Mouse (Mus musculus) gastrocnemius, postnatal 14 days (tissue): ENCODE data around the gene Prox1. TPM values are rescaled to one million over a fixed set of nuclear protein-coding genes. Genes with fewer than 3 reads are reported as not detected.

Source experiments
- DNase-seq: peaks from one replicate; pipeline ENCODE4 v3.0.0; 2021; ENCODE audit warnings: mixed read lengths
- intact Hi-C: fragments of 180-260 bp; cut with DNase I; formaldehyde crosslinking; loops from one replicate; pipeline ENCODE4 v1.15.1; 2025; ENCODE audit warnings: low total_unique reads
- total RNA-seq, 2 experiments: library from RNA; stranded (reverse); gene quantifications; 2 replicates each; pipeline ENCODE4 v1.2.3; 2021

Gene Prox1
- total RNA-seq, 2 experiments from 2014 or later = 4.1 to 5.7 TPM

- intact Hi-C loops = no loop called here
- no peak for DNase-seq
Measured at GRCm38 (mm10) chr1:190107587-190107986, 62.9 kb downstream of the Prox1 start.

DNA sequence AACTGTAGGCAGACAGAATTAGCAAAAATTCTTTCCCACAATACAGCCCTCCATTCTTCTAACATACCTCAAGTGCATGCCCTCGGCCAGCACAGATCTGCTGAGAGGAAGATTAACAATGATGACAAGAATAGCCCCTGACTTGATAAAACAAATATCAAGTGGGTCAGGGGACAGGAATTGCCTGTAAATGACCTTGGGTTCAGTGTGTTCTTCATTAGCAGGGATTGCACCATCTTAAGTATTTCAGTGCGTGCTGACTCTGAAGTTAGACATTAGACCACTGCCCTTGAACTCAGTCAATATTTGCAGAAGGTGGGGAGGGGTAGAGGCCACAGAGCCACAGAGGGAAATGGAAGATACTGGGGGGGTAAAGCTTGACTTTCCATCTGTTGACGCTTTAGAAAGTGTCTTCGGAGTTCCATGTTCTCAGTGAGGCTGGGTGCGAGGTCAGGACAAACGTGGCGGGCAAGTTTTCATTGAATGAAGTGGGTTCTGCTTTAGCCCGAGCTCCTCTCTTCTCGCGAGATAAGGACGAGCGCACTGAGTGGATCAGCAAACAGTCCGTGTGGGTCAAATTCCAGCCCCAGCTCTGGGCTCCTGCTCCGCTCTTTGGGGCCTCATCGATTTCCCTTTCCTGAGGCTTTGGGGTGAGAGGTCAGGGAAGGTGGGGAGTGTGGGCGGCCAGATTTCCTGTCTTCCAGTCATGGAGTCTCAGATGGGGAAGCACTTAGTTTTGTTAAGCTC, 63.7 kb downstream of the Prox1 start:
- intact Hi-C loops = no loop called here
- no peak for DNase-seq

DNA sequence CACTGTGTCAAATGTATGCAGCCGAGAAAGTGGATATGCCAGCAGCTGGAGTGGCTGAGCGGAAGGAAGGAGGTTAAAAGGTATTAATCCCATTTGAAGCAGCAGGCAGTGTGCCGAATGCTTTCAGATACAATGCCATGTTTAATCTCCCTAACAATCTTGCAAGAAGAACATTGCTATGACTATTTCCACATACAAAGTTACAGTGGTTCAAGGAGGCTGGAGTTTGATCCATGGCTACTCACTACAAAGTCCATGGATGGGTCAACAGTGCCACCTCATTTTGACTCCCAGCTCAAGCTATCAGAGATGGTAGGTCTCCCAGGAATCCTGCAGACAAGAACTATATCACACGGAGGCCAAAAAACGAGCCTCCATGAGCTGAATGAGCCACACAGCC, 64.5 kb downstream of the Prox1 start:
- no peak for DNase-seq
- intact Hi-C loops = no loop called here

DNA sequence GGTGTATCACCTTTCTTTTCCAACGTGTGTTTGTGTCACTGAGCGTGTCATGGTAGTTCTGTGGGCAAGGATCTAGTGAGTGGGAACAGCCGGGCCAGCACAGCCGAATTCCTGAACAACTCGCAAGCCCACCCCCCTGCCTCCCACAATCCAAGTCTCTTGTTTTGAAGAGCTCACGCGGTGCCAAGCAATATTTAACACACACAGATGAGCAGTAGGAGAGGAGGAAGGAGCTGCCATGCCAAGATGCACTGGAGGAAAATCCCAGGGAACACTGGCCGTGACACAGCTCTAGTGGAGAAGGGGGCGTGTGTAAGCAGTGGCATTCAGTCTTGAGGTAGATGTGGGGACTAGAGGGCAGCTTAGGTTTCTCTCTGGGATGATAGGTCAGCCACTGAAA, 77.2 kb downstream of the Prox1 start:
- intact Hi-C loops = no loop called here
- no peak for DNase-seq

DNA sequence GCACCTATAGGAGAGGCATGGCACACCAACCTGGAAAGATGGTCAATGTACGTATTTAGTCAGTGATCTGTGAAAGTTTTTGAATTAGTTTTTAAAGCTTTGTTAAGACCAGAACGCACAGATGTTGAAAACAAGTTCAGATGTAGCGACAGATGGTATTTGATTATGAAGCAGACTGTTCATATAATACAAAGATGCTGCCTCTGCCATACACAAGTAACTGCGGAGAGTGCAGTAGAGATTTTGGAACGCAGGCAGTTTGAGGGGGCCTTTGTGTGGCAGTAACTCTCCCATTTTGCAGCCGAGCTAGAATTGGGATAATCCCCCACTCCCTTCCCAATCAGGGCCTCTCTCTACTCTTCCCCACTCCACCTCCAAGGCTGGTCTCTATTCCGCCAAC, 78.4 kb downstream of the Prox1 start:
- DNase-seq = no peak
- intact Hi-C loops = no loop called here

DNA sequence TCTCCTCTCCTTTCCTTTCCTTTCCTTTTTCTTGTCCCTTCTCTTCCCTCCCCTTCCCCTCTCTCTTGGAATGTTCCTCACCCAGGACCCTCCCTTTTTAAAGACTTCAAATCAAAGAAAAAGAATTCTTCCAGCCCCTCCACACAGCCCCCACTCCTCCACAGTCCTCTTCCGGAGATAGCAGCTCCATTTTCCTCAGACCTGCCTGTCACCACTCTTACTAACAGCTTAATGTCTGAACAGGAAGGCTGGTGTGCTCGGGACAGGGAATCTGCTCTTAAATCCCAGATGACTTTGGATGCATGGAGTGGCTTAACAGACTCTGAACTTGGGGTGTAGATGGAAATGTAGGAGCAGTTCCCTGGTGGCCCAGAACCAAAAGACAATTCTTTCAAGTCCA, 81.6 kb downstream of the Prox1 start:
- no peak for DNase-seq

GRCm38 (mm10) chr1:190085703-190086102, 84.8 kb downstream of the Prox1 start:
- no peak for DNase-seq
- intact Hi-C loops = no loop called here

More for the DNA sequence above, 81.6 kb downstream of the Prox1 start:
- intact Hi-C loops = no loop called here

DNA sequence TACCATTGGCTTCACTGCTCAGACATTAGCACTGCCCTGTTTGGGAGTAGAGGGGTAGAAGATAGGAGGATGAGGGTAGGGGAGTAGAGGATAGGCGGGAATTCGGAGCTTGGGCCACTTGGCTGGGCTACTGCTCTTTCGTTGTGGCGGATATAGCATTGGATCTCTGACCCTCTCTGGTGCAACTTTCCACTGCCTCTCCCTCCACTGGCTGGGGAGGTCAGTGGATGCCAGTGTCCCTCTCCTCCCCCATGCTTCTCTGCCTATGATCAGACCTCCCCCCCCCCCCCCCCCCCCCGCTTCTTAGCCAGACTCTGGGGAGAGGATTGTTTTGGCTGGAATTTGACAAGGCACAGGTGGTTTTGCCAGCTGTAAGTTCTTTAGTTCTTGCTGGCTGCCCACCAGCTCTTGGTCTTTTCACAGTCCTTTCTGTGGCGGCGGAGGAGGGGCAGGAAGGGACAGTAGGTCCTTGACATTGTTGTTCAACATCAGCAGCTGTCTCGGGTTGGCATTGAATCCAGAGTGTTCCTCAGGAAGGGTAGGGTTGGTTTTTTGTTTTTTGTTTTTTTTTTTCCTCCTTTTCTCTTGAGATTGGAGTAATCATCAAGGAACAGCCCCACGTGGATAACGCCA, 90.8 kb downstream of the Prox1 start:
- DNase-seq = peak; percentile 15
- intact Hi-C loops = no loop called here

- DNase-seq = no peak
- intact Hi-C loops = no loop called here
Measured at GRCm38 (mm10) chr1:190076601-190077000, 93.9 kb downstream of the Prox1 start.

Other genes with a start within 250 kb of the Prox1 start
- 100 to 1,000 TPM; 148 to 151 TPM for gene Smyd2, start 248.4 kb downstream of the Prox1 start, total RNA-seq